Mouse (Mus musculus) forebrain, embryonic 11.5 days (tissue): ENCODE results near the gene D430019H16Rik. TPM values are rescaled to one million over a fixed set of nuclear protein-coding genes. Genes with fewer than 3 reads are reported as not detected.

Source experiments
- ATAC-seq: fragments of 200-750 bp; cut with Nextera tagmentation; replicated peaks from 2 replicates; pipeline ENCODE4 v1.8.0; 2017; ENCODE audit warnings: moderate TSS enrichment; ENCODE audit not compliant: low FRiP score
- DNase-seq: peaks from one replicate; pipeline ENCODE4 v3.0.0-alpha.2; 2017; ENCODE audit warnings: low spot score
- H3K27ac ChIP-seq: fragments of 300-500 bp; sonication (generic); 2 replicates; pipeline ENCODE4 v1.5.1; 2014; ENCODE audit warnings: low read depth, low read length
- H3K27me3 ChIP-seq: fragments of 300-500 bp; sonication (generic); 2 replicates; pipeline ENCODE4 v1.6.1; 2014; ENCODE audit warnings: mild to moderate bottlenecking, low read length, mixed read lengths; ENCODE audit not compliant: control insufficient read depth, insufficient read depth
- H3K36me3 ChIP-seq: fragments of 300-500 bp; sonication (generic); 2 replicates; pipeline ENCODE4 v1.6.1; 2014; ENCODE audit warnings: mild to moderate bottlenecking, low read length, moderate library complexity, mixed read lengths; ENCODE audit not compliant: control insufficient read depth, insufficient read depth
- H3K4me1 ChIP-seq: fragments of 300-500 bp; sonication (generic); replicated peaks from 2 replicates; pipeline ENCODE4 v1.6.1; 2014; ENCODE audit warnings: low read length, mixed read lengths; ENCODE audit not compliant: control insufficient read depth, insufficient read depth
- H3K4me2 ChIP-seq: fragments of 300-500 bp; sonication (generic); 2 replicates; pipeline ENCODE4 v1.6.1; 2014; ENCODE audit warnings: low read depth, mild to moderate bottlenecking, low read length, moderate library complexity, mixed read lengths; ENCODE audit not compliant: severe bottlenecking
- H3K4me3 ChIP-seq: fragments of 300-500 bp; sonication (generic); 2 replicates; pipeline ENCODE4 v1.5.1; 2014; ENCODE audit warnings: low read depth, low read length
- H3K9ac ChIP-seq: fragments of 300-500 bp; sonication (generic); 2 replicates; pipeline ENCODE4 v1.6.1; 2014; ENCODE audit warnings: low read length
- H3K9me3 ChIP-seq: fragments of 300-500 bp; sonication (generic); 2 replicates; pipeline ENCODE4 v1.6.1; 2016; ENCODE audit warnings: low read length, mixed read lengths; ENCODE audit not compliant: control insufficient read depth
- WGBS: fragments of 180-500 bp; shearing (Covaris S2); extraction: QIAGEN DNeasy Blood & Tissue Kit; methylation state at CpG from one replicate; pipeline ENCODE4 v1.1.7; 2014; 5-methylcytosine and 5-hydroxymethylcytosine counted together
- polyA plus RNA-seq: library from polyadenylated mRNA; unstranded; fragments of >200 nt; fragmentation: Nextera tagmentation; extraction: Ambion mirVana; gene quantifications from 2 replicates; pipeline ENCODE4 v1.2.1, GENCODE M21; 2014

Gene D430019H16Rik
- polyA plus RNA-seq, 1 experiment from 2014 or later: 5.3 TPM

- H3K4me2 ChIP-seq: no peak overlapping the region
- H3K4me3 ChIP-seq: no peak overlapping the region
- WGBS: 90% methylated on average over 7 of the region's 7 CpGs
- H3K9ac ChIP-seq: no peak overlapping the region
- H3K36me3 ChIP-seq: no peaks in the 10 kb centered on the region
- no peaks in the 10 kb centered on the region for H3K9me3 ChIP-seq
- DNase-seq (no peak), ATAC-seq (no peak)
- H3K27ac ChIP-seq: no peak overlapping the region
- no peaks in the 10 kb centered on the region for H3K4me1 ChIP-seq
- no peaks in the 10 kb centered on the region for H3K27me3 ChIP-seq
These were observed 44.8 kb downstream of the D430019H16Rik start for GRCm38 (mm10) chr12:105498423-105498822.

- Histone ChIP-seq H3K4me3 (no peak overlapping the region), H3K36me3 (no peaks in the 10 kb centered on the region), H3K27me3 (no peaks in the 10 kb centered on the region), H3K9ac (no peak overlapping the region), H3K4me1 (no peaks in the 10 kb centered on the region), H3K27ac (no peak overlapping the region), H3K4me2 (no peak overlapping the region), H3K9me3 (no peaks in the 10 kb centered on the region)
- DNase-seq: no peak
- WGBS: 82% methylated on average over 4 of the region's 4 CpGs
- no peak for ATAC-seq
These were observed 45.2 kb downstream of the D430019H16Rik start for GRCm38 (mm10) chr12:105498842-105499241.

- ATAC-seq (no peak), DNase-seq (no peak)
- Histone ChIP-seq H3K36me3 (no peaks in the 10 kb centered on the region), H3K9me3 (no peaks in the 10 kb centered on the region), H3K27ac (no peak overlapping the region), H3K4me1 (no peaks in the 10 kb centered on the region), H3K27me3 (no peaks in the 10 kb centered on the region), H3K4me3 (no peak overlapping the region), H3K4me2 (no peak overlapping the region), H3K9ac (no peak overlapping the region)
- 72% methylated on average over 5 of the region's 5 CpGs for WGBS
These were observed 47.3 kb downstream of the D430019H16Rik start for GRCm38 (mm10) chr12:105500940-105501339.

GRCm38 (mm10) chr12:105504736-105505135, 51.1 kb downstream of the D430019H16Rik start:
- 70% methylated on average over 6 of the region's 6 CpGs for WGBS
- no peak overlapping the region for H3K4me2 ChIP-seq
- no peak overlapping the region for H3K27ac ChIP-seq
- H3K36me3 ChIP-seq: no peaks in the 10 kb centered on the region
- DNase-seq (peak; percentile 63), ATAC-seq (no peak)
- H3K9me3 ChIP-seq: no peaks in the 10 kb centered on the region
- no peak overlapping the region for H3K4me3 ChIP-seq
- H3K4me1 ChIP-seq: no peaks in the 10 kb centered on the region
- no peak overlapping the region for H3K9ac ChIP-seq
- no peaks in the 10 kb centered on the region for H3K27me3 ChIP-seq

GRCm38 (mm10) chr12:105511109-105511508, 57.5 kb downstream of the D430019H16Rik start:
- Histone ChIP-seq H3K4me2 (no peak overlapping the region), H3K9ac (no peak overlapping the region), H3K36me3 (no peaks in the 10 kb centered on the region), H3K4me1 (no peaks in the 10 kb centered on the region), H3K4me3 (no peak overlapping the region), H3K27ac (no peak overlapping the region), H3K9me3 (no peaks in the 10 kb centered on the region), H3K27me3 (no peaks in the 10 kb centered on the region)
- ATAC-seq (no peak), DNase-seq (no peak)
- 98% methylated on average over 5 of the region's 5 CpGs for WGBS

GRCm38 (mm10) chr12:105511671-105512502, 58.2 kb downstream of the D430019H16Rik start:
- no peak for DNase-seq
- Histone ChIP-seq H3K9me3 (no peaks in the 10 kb centered on the region), H3K36me3 (no peaks in the 10 kb centered on the region), H3K27ac (no peak overlapping the region), H3K4me1 (no peaks in the 10 kb centered on the region), H3K9ac (no peak overlapping the region), H3K4me3 (no peak overlapping the region), H3K4me2 (no peak overlapping the region), H3K27me3 (no peaks in the 10 kb centered on the region)
- ATAC-seq: no peak
- 87% methylated on average over 16 of the region's 16 CpGs for WGBS

DNA sequence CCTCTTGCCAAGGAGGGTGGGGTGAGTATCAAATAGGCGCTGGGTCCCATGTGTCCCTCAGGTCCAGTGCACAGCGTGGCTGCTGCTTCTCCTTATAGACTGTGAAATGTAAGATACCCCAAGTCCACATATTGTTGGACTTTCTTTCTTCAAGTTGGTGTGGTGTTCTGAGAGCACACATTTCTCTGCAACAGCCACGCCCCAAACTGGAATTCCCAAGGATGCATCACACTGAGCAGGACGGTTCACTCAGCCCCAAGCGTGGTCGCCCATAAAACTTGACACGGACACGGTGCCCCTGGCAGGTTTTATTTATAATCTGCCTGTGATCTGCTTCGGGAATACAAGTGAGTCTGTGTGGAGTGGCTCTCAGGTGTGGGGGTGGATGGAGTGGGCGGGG, 60.5 kb downstream of the D430019H16Rik start:
- Histone ChIP-seq H3K27me3 (no peaks in the 10 kb centered on the region), H3K36me3 (no peaks in the 10 kb centered on the region), H3K9me3 (no peaks in the 10 kb centered on the region), H3K27ac (no peak overlapping the region), H3K4me3 (no peak overlapping the region), H3K4me1 (no peaks in the 10 kb centered on the region), H3K9ac (no peak overlapping the region), H3K4me2 (no peak overlapping the region)
- WGBS: 87% methylated on average over 10 of the region's 10 CpGs
- DNase-seq (no peak), ATAC-seq (no peak)

GRCm38 (mm10) chr12:105517026-105517675, 63.5 kb downstream of the D430019H16Rik start:
- no peak overlapping the region for H3K27ac ChIP-seq
- no peak for ATAC-seq

More at GRCm38 (mm10) chr12:105517026-105517675, 63.5 kb downstream of the D430019H16Rik start:
- Histone ChIP-seq H3K4me1 (no peaks in the 10 kb centered on the region), H3K4me3 (no peak overlapping the region), H3K4me2 (no peak overlapping the region), H3K27me3 (no peaks in the 10 kb centered on the region), H3K9me3 (no peaks in the 10 kb centered on the region), H3K36me3 (no peaks in the 10 kb centered on the region), H3K9ac (no peak overlapping the region)
- WGBS: 85% methylated on average over 21 of the region's 21 CpGs
- no peak for DNase-seq
